Mouse (Mus musculus): ENCODE measurements around the gene Eif3m. TPM values are rescaled to one million over a fixed set of nuclear protein-coding genes. Genes with fewer than 3 reads are reported as not detected.

Eif3m gene
- polyA plus RNA-seq, 1 experiment, result 50.9 TPM

DNA sequence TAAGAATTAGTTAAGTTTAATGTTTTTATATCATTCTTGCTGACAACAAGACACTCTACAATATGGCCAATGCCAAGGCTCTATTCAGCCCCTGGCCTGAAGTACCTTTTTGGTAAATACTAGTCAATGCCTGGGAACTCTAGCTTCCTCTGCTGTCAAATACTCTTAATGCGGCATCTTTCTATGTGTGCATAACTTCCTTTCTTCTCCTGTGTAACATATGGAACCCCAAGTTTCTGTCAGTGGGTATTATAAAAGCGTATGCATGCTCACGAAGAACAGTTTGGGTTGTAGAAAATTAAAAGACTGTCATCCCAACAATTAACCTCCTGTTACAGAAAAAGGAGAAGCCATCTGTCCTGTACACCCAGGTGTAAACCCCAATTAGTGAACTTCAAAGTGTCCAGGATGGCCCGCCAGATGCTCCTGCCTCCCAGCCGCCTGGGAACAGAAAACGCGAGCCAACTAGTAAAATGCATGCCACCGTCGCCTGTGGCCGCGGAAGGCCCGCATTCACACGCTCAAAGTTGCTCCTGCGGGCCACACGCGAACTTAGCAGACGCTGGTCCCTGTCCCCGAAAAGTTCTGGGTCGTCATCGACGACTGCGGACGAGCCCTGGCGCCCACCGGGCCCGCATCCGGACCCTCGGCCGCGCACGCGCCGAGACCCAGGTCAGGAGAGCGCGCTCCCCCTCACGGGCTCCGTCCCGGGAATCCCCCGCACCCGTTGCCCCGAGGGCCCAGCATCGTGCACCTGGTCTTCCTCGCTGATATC, 501 bp downstream of the Eif3m start:
- DNase-seq (ENCODE audit: low read depth), result no peak

DNA sequence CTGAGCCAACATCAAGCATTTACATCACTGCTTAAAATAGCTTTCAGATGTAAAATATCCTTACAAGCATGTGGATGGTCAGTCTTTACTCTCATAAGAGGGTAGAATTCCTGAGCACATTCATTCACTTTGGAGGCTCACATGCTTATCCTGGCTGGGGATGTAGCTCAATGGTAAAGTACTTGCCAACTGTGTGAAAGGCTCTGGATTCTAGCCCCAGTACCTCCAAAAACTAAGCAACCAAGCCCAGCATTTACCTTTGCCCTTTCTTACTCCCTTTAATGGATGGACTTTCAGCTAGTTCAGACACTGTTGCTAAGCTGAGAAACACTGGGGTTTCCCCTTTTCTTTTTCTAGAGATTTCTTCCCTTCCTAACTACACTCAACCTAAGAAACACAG, 9.6 kb downstream of the Eif3m start:
- DNase-seq (ENCODE audit: low read depth), result no peak

DNA sequence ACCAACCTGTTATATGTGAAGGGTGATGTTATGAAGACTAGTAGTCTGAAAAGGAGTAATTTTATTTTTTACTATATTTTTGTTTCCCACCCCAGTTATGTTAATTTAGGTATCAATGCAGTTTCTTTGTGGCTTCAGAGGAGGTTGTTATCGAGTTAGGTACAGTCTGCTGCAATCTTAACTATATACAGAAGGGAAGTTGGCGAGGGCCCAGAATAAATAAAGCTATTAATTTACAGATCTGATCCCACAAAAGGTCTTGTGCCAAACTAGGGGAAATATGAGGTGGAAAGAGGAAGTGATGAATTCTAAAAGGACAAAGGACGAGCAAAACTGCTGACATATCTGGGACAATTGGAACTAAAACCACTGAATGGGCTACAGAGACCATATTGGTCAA, 20.7 kb downstream of the Eif3m start:
- DNase-seq (ENCODE audit: low read depth), result no peak

DNA sequence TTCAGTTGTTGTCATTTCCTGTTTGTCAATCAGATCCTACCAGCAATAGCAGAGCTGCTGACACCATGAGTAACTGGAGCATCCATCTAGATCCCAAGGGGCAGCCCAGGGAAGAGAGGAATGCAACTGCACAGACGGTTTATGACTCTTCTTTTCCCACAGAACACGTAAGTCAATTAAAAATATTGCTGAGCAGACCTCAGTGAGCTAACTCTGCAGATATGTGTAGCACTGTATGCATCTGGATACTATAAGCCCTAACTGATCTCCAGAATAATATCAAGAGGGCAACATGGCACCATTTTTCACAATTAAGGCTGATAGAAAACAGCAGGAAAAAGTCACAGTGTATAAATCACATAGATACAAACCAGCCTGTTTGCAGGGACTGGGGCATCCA, 22.4 kb downstream of the Eif3m start:
- no peak for DNase-seq (ENCODE audit: low read depth)

DNA sequence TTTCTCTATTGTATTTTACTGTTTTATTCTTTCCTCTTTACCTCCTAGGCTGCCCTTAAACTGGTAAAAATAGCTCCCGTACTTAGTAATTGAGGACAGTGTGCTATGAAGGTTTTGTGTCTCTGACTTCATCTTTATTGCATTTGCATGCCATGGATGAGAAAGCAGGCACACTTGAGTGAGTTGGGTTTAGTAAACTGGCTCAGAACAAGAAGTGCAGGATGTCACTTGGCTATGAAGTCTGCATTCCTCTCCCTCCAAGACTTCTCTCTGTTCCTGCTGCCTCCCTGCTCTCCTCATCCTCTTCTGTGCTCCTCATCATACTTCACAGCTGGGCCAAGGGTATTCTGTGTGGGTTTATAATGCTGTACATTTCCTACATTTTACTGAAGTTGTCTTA, 27.9 kb downstream of the Eif3m start:
- no peak for DNase-seq (ENCODE audit: low read depth)

DNA sequence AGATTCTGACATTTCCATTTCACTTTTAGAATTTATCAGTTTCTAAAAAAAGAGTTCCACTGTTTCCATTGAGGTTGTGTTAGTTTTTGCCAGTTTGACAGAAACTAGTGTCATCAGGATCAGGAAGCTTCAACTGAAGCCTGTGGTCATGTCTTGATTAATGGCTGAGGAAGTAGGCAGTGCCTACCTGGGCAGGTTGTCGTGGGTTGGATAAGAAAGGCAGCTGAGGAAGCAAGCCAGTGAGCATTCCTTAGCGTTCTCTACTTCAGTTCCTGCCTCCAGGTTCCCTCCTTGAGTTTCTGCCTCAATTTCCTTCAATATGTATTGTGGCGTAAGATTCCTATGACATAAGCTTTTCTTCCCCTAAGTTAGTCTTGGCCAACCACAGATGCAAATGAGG, 31.1 kb downstream of the Eif3m start:
- no peak for DNase-seq (ENCODE audit: low read depth)

DNA sequence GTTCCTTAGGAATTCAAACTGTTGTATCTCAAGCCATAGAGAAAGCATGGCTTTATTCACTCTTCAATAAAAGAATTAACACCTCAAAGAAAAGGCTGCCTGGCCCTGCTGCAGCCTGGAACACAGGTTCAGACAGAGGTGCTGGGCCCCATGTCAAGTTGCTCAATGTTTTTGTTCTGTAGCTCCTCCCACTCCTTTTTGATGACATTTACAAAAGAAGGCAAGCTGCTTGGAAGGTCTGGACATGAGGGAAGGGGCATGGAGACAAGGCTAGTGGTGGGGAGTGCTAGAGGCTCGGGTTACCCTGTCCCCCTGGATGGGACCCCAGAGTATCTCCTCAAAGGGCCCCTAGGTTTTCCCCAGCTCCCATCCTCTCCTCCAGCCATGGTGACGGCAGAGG, 35.2 kb downstream of the Eif3m start:
- DNase-seq (ENCODE audit: low read depth), result no peak

DNA sequence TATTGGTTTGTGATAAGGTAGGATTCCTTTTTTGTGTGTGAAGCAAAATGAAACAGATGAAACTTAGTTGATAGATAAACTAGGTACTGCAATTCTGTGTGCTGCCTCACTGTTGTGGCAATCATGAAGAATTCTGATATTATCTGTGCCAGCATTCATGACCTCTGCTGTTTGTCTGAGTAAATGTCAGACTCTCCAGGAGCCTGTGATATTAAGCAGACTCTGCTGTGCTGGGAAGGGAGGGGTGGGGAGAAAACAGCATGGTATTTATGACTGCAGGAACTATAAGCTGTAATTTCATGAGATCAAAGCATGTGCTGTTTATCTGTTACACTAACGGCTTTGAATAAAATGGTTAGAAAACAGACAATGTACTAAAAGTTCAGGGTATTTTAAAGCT, 52.4 kb downstream of the Eif3m start:
- DNase-seq (ENCODE audit: low read depth), result no peak

Other genes with a start within 250 kb of the Eif3m start
- 5.1 and 5.9 TPM in 2 replicates for gene Qser1, start 200.3 kb downstream of the Eif3m start, polyA plus RNA-seq (2012; rRNA removed)
- gene Prrg4, start 167.2 kb downstream of the Eif3m start, polyA plus RNA-seq (2012; rRNA removed), result 0.47 and 0.96 TPM in 2 replicates
- 1.9 and 2.7 TPM in 2 replicates for gene Ccdc73, start 149.3 kb downstream of the Eif3m start, polyA plus RNA-seq (2012; rRNA removed)
- gene Gm11060, start 74.9 kb upstream of the Eif3m start, polyA plus RNA-seq (2012; rRNA removed), result not detected in 2 replicates
- 8.1 and 8.7 TPM in 2 replicates for gene Wt1, start 109.4 kb upstream of the Eif3m start, polyA plus RNA-seq (2012; rRNA removed)
- 7.1 and 9.0 TPM in 2 replicates for gene Them7, start 207.2 kb upstream of the Eif3m start, polyA plus RNA-seq (2012; rRNA removed)

Data from gonadal fat pad, adult 2 months (tissue).